ENCODE assay signal across 14 mouse cellular contexts in genomic region chr2:125368616-125369015, GRCm38 (mm10).
DNase-seq lines count a peak whose midpoint lies in the region; ATAC-seq lines count a peak whose summit lies in the region.
"Had no signal": no experiment of that assay in that cellular context is flagged by ENCODE, and none has a peak within 500 bp of the region (broad histone marks: within the 10 kb centered on the region; RNA-seq: fewer than 3 reads in every experiment).

No protein-coding gene starts in this region.

- no peaks in the 10 kb centered on the region; the same call in 1 of the 2 replicates for H3K36me3 ChIP-seq in heart, embryonic 11.5 days (ENCODE audit: control insufficient read depth, insufficient read depth, low read length)
- H3K36me3 ChIP-seq: liver, embryonic 12.5 days had no signal

- DNase-seq in heart, adult 11 months = peak; percentile 92
- DNase-seq in urinary bladder, postnatal 14 days (ENCODE audit: low spot score) = peak; percentile 26
- DNase-seq in urinary bladder, adult 2 months (ENCODE audit: low spot score) = no peak
- DNase-seq in heart, postnatal 4 days = peak; percentile 49
- DNase-seq in cerebellum, adult 18-20 months = no peak
- DNase-seq in thymus, postnatal 10 days (ENCODE audit: low spot score in 2 of 2) = no peak
- DNase-seq: adrenal gland, postnatal 14 days; right cerebral cortex, postnatal 25 days had no signal

- H3K4me2 ChIP-seq in heart, embryonic 11.5 days = no peak overlapping the region
- H3K4me2 ChIP-seq: hindbrain, embryonic 14.5 days; liver, embryonic 12.5 days had no signal

- ATAC-seq in heart, embryonic 11.5 days (replicated peaks; ENCODE audit: insufficient number of reproducible peaks, low FRiP score, low TSS enrichment) = no peak
- no peak for ATAC-seq in megakaryocyte, adult 5-6 weeks (ENCODE audit: poor library complexity, severe bottlenecking)
- ATAC-seq: liver, embryonic 12.5 days had no signal

- H3K4me3 ChIP-seq in heart, embryonic 11.5 days (ENCODE audit: low read depth, low read length) = no peak overlapping the region
- H3K4me3 ChIP-seq: erythroblast, embryonic 14.5 days; layer of hippocampus, adult 2 months; liver, embryonic 12.5 days had no signal

- no peak overlapping the region for H3K27ac ChIP-seq in heart, embryonic 11.5 days (ENCODE audit: low read depth, low read length)
- H3K27ac ChIP-seq: hindbrain, embryonic 14.5 days; layer of hippocampus, adult 2 months; liver, embryonic 12.5 days had no signal

- H3K9ac ChIP-seq in heart, embryonic 11.5 days (ENCODE audit: low read depth, low read length) = no peak overlapping the region
- H3K9ac ChIP-seq: hindbrain, embryonic 14.5 days; liver, embryonic 12.5 days had no signal

- 67% methylated on average over 4 of the region's 4 CpGs for WGBS in heart, embryonic 11.5 days (ENCODE audit: insufficient replicate concordance)

- H3K27me3 ChIP-seq in heart, embryonic 11.5 days (ENCODE audit: control insufficient read depth, insufficient read depth, low read length) = no peaks in the 10 kb centered on the region
- H3K27me3 ChIP-seq: liver, embryonic 12.5 days had no signal

- no peaks in the 10 kb centered on the region for H3K4me1 ChIP-seq in heart, embryonic 11.5 days (ENCODE audit: control insufficient read depth, insufficient read depth, low read length)
- H3K4me1 ChIP-seq: liver, embryonic 12.5 days had no signal

- H3K9me3 ChIP-seq in heart, embryonic 11.5 days (replicated peaks; ENCODE audit: control insufficient read depth, low read length) = no peaks in the 10 kb centered on the region
- H3K9me3 ChIP-seq: liver, embryonic 12.5 days had no signal

Comparison
In these comparisons a context has a peak if more than half of its experiments do, and no peak if none do; other contexts are left out.
1. DNase-seq: peak in heart, adult 11 months (single experiment), urinary bladder, postnatal 14 days (single experiment) and heart, postnatal 4 days (single experiment); none in urinary bladder, adult 2 months (single experiment), cerebellum, adult 18-20 months (0 of 2) and thymus, postnatal 10 days (0 of 2).